Mouse (Mus musculus) G1E (cell line): ENCODE results near the gene Ly9.

Experiments
- CTCF ChIP-seq: IDR thresholded peaks from 2 replicates; pipeline ENCODE4 v1.5.1; 2012; ENCODE audit warnings: low read depth, low read length, inconsistent platforms, mixed read lengths
- GATA1 ChIP-seq: IDR thresholded peaks from 2 replicates; pipeline ENCODE4 v1.6.1; 2012; ENCODE audit warnings: borderline replicate concordance, low read length, inconsistent platforms, mixed read lengths
- POLR2AphosphoS5 ChIP-seq: IDR thresholded peaks from 2 replicates; pipeline ENCODE4 v1.6.1; 2012; ENCODE audit warnings: low read depth, low read length, inconsistent platforms; ENCODE audit not compliant: insufficient replicate concordance
- TAL1 ChIP-seq: conservative IDR thresholded peaks from 2 replicates; pipeline ENCODE4 v1.6.1; 2012; ENCODE audit warnings: low read depth, low read length, inconsistent platforms, mixed read lengths

GRCm38 (mm10) chr1:171629168-171629567 is 22.0 kb upstream of the Ly9 start:
- no peak for TF ChIP-seq CTCF
- TF ChIP-seq GATA1 = no peak
- no peak for TF ChIP-seq TAL1
- TF ChIP-seq POLR2AphosphoS5 = no peak
